Mouse (Mus musculus) heart, postnatal 4 days (tissue): ENCODE measurements around the gene Frmpd4. TPM values are rescaled to one million over a fixed set of nuclear protein-coding genes. Genes with fewer than 3 reads are reported as not detected.
A peak's percentile ranks its signal among the peaks of the same experiment; 100 is the strongest.

Experiments
- DNase-seq: peaks from one replicate; pipeline ENCODE4 v3.0.0; 2021
- total RNA-seq, 2 experiments: library from RNA; stranded (reverse); gene quantifications; 2 replicates each; pipeline ENCODE4 v1.2.3; 2021

The Frmpd4 gene
- total RNA-seq, 2 experiments from 2014 or later, result not detected

- no peak for DNase-seq
Measured at GRCm38 (mm10) chrX:167523151-167523550, 1053.9 kb downstream of the Frmpd4 start.

GRCm38 (mm10) chrX:167522528-167522927 lies 1054.5 kb downstream of the Frmpd4 start:
- no peak for DNase-seq

- DNase-seq, result no peak
Measured at GRCm38 (mm10) chrX:167518440-167518839, 1058.6 kb downstream of the Frmpd4 start.

- DNase-seq, result peak; percentile 55
Measured at GRCm38 (mm10) chrX:167497780-167498179, 1079.3 kb downstream of the Frmpd4 start.

- no peak for DNase-seq
Measured at GRCm38 (mm10) chrX:167492265-167492664, 1084.8 kb downstream of the Frmpd4 start.

GRCm38 (mm10) chrX:167491589-167492207 lies 1085.3 kb downstream of the Frmpd4 start:
- no peak for DNase-seq

- no peak for DNase-seq
Measured at GRCm38 (mm10) chrX:167483409-167484177, 1093.4 kb downstream of the Frmpd4 start.

- peak; percentile 5 for DNase-seq
Measured at GRCm38 (mm10) chrX:167477636-167478035, 1099.4 kb downstream of the Frmpd4 start.

- DNase-seq, result no peak
Measured at GRCm38 (mm10) chrX:167434883-167435282, 1142.1 kb downstream of the Frmpd4 start.

- DNase-seq, result no peak
Measured at GRCm38 (mm10) chrX:167433950-167434349, 1143.1 kb downstream of the Frmpd4 start.

Other genes starting within 250 kb of the Frmpd4 start
- gene Msl3, start 96.7 kb upstream of the Frmpd4 start, total RNA-seq, result 10 to 100 TPM; 43.5 to 52.4 TPM
- 1 to 10 TPM; 6.7 to 7.4 TPM for gene Arhgap6, start 217.9 kb upstream of the Frmpd4 start, total RNA-seq